Mouse (Mus musculus) right cerebral cortex, adult 2 months (tissue): Measurements from ENCODE around the gene Fastkd1.
"Not testable (repeated sequence)": the region's sequence is repeated elsewhere in the genome, so short reads cannot be mapped to it uniquely, and the experiment has no call there.

Source experiments
- DNase-seq, 2 experiments: peaks; one replicate each; pipeline ENCODE4 v3.0.0; 2021 to 2022; ENCODE audit warnings: low spot score in 2 of 2

Gene Fastkd1

GRCm38 (mm10) chr2:69712981-69713625, at the start of gene Fastkd1:
Fastkd1 (minus strand) TSS chr2:69713516.
- DNase-seq, result peak; percentile 90 to 93

GRCm38 (mm10) chr2:69760980-69761379, 47.7 kb upstream of the Fastkd1 start:
- no peak for DNase-seq

- DNase-seq, result no peak
Measured at GRCm38 (mm10) chr2:69745091-69745490, 31.8 kb upstream of the Fastkd1 start.

GRCm38 (mm10) chr2:69723519-69723825, 10.2 kb upstream of the Fastkd1 start:
- DNase-seq, result no peak

GRCm38 (mm10) chr2:69722650-69723518, 9.6 kb upstream of the Fastkd1 start:
- peak; percentile 96 for DNase-seq

GRCm38 (mm10) chr2:69722273-69722649, 8.9 kb upstream of the Fastkd1 start, which contains the start of gene Ppig:
Ppig (plus strand) TSS chr2:69722545.
- DNase-seq, result no peak

GRCm38 (mm10) chr2:69719121-69719520, 5.8 kb upstream of the Fastkd1 start:
- DNase-seq, result peak in 1 of 2 experiments; percentile 7

GRCm38 (mm10) chr2:69716483-69716882, 3.2 kb upstream of the Fastkd1 start:
- DNase-seq, result no peak

GRCm38 (mm10) chr2:69714126-69714525, 810 bp upstream of the Fastkd1 start:
- DNase-seq, result no peak

DNA sequence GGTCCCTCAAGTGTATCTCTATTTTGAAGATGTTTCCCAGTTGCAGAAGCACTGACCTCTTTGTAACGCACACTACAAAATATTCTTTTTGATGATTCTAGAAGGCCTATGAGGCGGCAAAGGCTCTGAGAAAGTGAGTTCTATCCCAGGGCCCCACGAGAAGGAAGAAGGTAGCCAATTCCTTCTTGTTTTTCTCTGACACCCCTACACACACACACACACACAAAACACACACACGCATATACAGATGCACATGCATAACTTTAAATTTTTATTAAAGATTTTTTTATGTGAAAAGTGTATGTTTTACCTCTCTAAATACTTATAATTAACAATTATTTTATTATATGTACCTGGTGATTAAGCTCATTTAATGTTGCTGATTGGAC, 304 bp upstream of the Fastkd1 start:
- DNase-seq, result no peak

DNA sequence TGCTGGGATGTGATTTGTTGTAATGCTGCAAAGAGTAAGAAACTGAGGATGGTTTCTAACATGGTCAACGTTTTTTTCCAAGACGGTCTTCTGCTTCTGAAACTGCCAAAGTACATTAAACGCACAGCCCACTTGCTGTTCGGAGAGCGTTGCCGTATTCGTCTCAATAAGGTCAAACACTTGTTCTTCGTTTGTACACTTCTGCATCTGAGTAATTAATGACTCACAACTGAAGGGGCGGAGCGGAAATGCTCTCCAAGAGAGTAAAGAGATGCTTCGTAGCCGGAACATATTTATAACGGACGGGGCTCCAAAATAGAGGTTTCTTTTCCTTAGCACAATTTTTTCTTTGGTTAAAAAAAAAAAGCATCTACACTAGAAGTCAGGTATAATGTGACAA, 1.1 kb downstream of the Fastkd1 start:
- peak; percentile 47 to 58 for DNase-seq

DNA sequence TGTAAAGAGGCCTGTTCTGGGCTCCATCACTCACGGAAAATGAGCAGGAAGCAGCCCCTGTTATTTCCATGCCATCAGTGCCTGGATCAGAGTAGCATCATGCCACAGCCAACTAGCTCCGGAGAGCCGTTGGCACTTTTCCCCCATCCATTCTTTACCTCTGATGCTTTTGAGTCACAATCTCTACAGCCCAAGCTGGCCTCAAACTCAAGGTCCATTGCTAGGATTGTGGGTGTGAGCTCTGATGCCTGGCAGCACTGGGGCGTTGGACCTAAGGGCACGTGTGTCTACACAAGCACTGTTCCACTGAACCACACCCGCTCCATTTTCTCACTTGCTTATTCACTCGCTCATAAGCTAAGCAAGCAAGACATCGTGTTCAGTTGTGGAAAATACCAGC, 12.9 kb downstream of the Fastkd1 start:
- DNase-seq, result no peak

DNA sequence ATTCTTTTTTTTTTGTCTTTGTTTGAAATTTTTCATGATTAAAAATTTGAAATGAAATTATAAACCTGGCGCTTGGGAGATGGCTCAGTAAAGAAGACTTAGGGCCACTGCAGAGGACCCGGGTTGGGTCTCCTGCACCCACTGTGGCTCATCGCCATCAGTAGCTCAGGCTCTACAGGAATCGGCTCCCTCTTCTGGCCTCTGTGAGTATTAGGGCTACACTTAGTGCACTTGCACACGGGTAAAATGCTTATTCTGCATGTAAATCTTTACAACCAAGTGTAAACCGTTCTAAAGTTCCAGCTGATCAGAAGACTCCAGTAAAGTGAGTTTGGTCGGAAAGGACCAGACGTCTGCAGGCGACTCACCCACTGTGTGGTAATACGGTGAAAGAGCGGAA, 19.8 kb downstream of the Fastkd1 start:
- DNase-seq, result no peak

- DNase-seq, result no peak
Measured at GRCm38 (mm10) chr2:69690843-69691242, 22.5 kb downstream of the Fastkd1 start.

DNA sequence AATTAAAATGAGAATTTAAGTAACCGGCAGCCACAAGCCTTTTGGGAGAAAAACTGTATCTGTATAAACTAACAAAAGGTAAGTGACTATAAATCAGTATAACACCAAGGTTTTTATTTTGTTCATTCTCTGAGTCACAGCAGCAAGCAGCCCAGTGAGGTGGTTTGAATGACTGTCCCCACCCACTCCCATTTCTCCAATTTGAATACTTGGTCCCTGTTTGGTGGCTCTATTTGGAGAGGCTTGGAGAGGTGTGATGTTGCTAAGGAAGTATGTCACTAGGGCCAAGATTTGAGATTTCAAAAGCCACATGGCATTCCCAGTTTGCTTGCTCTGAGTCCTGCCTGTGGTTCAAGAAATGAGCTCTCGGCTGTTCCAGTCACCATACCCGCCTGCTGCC, 23.1 kb downstream of the Fastkd1 start:
- DNase-seq, result peak in 1 of 2 experiments; percentile 13

DNA sequence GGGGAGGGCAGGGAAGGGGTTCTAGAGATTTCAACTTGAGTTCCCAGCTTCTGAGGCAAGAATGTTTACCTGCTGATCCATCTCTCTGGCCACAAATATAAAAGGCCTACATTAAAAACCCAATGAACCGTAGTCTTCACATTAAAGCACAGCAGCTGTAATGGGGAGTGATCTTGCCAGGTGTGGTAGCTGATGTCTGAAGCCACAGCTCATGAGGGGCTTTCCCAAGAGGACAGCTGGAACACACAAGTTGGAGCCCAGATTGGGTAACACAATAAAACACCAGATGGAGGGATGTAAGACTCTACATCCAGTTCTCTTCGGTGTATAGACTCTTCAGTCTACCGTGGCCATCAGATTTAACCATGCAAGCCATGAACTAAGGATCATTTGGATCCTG, 28.8 kb downstream of the Fastkd1 start:
- DNase-seq, result no peak

DNA sequence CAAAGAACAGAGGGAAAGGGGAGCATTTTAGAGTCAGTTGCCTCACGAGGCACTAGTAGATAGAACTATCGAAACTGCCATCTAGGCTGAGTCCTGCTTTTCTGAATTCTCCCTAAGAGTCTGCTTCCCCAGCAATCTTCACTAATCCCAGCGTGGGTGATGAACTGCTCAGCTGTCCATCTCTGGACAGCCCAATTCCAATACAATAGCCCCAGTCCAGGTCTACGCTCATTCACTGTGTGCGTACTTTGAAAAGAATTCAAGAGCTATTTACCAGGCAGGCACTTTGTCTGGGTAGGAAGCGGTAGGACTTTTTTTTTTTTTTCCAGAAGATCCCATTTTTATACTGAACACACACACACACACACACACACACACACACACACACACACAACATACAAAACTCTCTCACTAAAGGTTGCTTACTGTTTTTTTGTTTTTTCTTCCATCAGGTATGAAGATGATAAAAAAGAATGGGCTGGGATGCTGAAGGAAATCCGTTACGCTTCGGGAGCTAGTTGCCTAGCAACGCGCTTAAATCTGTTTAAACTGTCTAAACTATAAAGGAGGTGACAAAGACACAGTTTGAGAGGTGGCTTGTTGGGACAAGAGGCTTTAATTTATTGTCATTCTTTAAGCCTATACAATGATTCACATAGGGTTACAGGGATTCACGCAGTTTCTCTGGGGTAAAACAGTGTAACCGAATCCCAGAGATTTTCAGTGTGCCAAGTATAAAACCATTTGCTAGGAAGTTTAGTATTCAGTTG, 30.1 kb downstream of the Fastkd1 start:
- peak; percentile 37 to 40 for DNase-seq

GRCm38 (mm10) chr2:69681931-69682330, 31.4 kb downstream of the Fastkd1 start:
- DNase-seq, result no peak

DNA sequence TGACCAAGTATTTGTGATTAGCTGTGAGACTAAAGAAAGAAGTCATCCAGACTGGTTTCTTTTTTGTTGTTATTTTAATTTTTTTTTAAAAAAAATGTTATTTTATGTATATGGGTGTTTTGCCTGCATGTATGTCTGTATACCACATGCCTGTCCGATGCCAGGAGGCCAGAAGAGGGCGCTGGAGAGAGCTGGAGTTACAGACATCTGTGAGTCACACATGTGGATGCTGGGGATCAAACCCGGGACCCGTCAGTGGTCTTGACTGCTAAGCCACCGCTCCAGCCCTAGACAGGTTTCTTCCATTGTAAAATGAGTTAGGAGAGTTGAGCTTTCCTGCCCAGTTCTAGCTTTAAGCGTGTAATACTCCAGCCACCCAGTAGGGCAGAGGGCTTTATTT, 33.3 kb downstream of the Fastkd1 start:
- DNase-seq, result no peak

DNA sequence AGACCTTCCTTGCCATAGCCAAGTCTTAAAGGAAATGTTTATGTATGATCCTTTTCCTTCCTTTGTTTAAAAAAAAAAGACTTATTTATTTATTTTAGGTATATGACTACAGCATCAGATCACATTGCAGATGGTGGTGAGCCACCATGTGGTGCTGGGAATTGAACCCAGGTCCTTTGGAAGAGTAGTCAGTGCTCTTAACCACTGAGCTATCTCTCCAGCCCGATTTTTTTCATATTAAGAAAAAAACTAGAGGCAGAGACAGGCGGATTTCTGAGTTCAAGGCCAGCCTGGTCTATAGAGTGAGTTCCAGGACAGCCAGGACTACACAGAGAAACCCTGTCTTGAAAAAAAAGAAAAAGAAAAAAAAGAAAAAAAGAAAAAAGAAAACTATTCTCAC, 36.1 kb downstream of the Fastkd1 start:
- DNase-seq, result not testable (repeated sequence)

DNA sequence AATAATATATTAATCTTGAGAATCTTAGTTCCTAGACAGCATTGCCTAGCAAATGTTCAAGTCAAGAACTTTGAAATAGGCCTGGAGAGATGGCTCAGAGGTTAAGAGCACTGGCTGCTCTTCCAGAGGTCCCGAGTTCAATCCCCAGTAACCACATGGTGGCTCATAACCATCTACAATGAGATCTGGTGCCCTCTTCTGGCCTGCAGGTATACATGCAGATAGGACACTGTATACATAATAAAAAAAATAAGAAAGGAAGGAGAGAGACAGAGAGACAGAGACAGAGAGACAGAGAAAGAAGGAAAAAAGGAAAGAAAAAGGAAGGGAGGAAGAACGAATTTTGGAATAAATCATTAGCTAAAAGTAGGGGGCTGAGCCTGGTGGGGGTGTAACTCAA, 36.6 kb downstream of the Fastkd1 start:
- DNase-seq, result no peak

GRCm38 (mm10) chr2:69675266-69675665, 38.0 kb downstream of the Fastkd1 start:
- no peak for DNase-seq

DNA sequence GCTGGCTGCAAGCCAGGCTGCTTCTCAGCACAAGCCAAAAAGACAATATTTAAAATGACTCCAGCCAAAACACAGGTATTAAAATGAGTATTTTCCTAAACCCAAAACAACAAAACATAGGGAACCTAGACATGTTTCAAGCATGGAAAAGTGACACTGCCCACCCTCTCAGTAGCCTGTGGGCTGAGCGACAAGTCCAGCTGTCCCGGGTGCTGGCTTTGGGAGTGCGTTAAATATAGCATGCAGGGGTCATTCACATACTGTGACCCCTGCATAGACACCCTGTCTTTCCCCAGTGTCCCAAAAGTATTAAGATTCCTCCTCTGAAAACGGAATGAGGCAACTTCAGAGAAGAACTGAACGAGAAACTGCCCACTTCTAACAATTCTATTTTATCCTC, 39.6 kb downstream of the Fastkd1 start:
- no peak for DNase-seq
